Mouse (Mus musculus) embryonic facial prominence, embryonic 11.5 days (tissue): ENCODE results near the gene Ppa2. TPM values are rescaled to one million over a fixed set of nuclear protein-coding genes. Genes with fewer than 3 reads are reported as not detected.

Source experiments
- ATAC-seq: fragments of 200-750 bp; cut with Nextera tagmentation; replicated peaks from 2 replicates; pipeline ENCODE4 v1.8.0; 2017; ENCODE audit warnings: low read depth; ENCODE audit not compliant: insufficient number of reproducible peaks, low FRiP score, low TSS enrichment
- DNase-seq: peaks from one replicate; pipeline ENCODE4 v3.0.0-alpha.2; 2015; ENCODE audit warnings: low spot score
- H3K27ac ChIP-seq: fragments of 300-500 bp; sonication (generic); replicated peaks from 2 replicates; pipeline ENCODE4 v1.5.1; 2014; ENCODE audit warnings: mild to moderate bottlenecking, low read depth, low read length, control low read depth
- H3K27me3 ChIP-seq: fragments of 300-500 bp; sonication (generic); 2 replicates; pipeline ENCODE4 v1.6.1; 2014; ENCODE audit warnings: mild to moderate bottlenecking, low read length, moderate library complexity, mixed read lengths; ENCODE audit not compliant: control insufficient read depth, insufficient read depth
- H3K36me3 ChIP-seq: fragments of 300-500 bp; sonication (generic); replicated peaks from 2 replicates; pipeline ENCODE4 v1.6.1; 2014; ENCODE audit warnings: low read depth, mild to moderate bottlenecking, low read length, moderate library complexity, mixed read lengths; ENCODE audit not compliant: control insufficient read depth, insufficient read depth
- H3K4me1 ChIP-seq: fragments of 300-500 bp; sonication (generic); 2 replicates; pipeline ENCODE4 v1.6.1; 2014; ENCODE audit warnings: low read length, mixed read lengths; ENCODE audit not compliant: control insufficient read depth, insufficient read depth
- H3K4me2 ChIP-seq: fragments of 300-500 bp; sonication (generic); 2 replicates; pipeline ENCODE4 v1.6.1; 2014; ENCODE audit warnings: low read depth, mild to moderate bottlenecking, control low read depth, low read length, moderate library complexity
- H3K4me3 ChIP-seq: fragments of 300-500 bp; sonication (generic); 2 replicates; pipeline ENCODE4 v1.5.1; 2014; ENCODE audit warnings: low read depth, low read length, control low read depth
- H3K9ac ChIP-seq: fragments of 300-500 bp; sonication (generic); replicated peaks from 2 replicates; pipeline ENCODE4 v1.6.1; 2014; ENCODE audit warnings: mild to moderate bottlenecking, control low read depth, low read length
- H3K9me3 ChIP-seq: fragments of 300-500 bp; sonication (generic); replicated peaks from 2 replicates; pipeline ENCODE4 v1.6.1; 2016; ENCODE audit warnings: mild to moderate bottlenecking, low read length, inconsistent platforms, mixed read lengths; ENCODE audit not compliant: control insufficient read depth
- WGBS: fragments of 180-500 bp; shearing (Covaris S2); extraction: QIAGEN DNeasy Blood & Tissue Kit; methylation state at CpG from one replicate; pipeline ENCODE4 v1.1.7; 2014; 5-methylcytosine and 5-hydroxymethylcytosine counted together
- polyA plus RNA-seq: library from polyadenylated mRNA; unstranded; fragments of >200 nt; fragmentation: Nextera tagmentation; extraction: Ambion mirVana; gene quantifications from 2 replicates; pipeline ENCODE4 v1.2.1, GENCODE M21; 2014

Gene Ppa2
- polyA plus RNA-seq, 1 experiment from 2014 or later = 93.0 TPM

GRCm38 (mm10) chr3:133312331-133312730, 2.4 kb downstream of the Ppa2 start:
- H3K9me3 ChIP-seq = no peaks in the 10 kb centered on the region
- H3K4me3 ChIP-seq = no peak overlapping the region
- ATAC-seq (no peak), DNase-seq (no peak)
- 85% methylated on average over 3 of the region's 3 CpGs for WGBS
- H3K27me3 ChIP-seq = no peaks in the 10 kb centered on the region
- H3K9ac ChIP-seq = no peak overlapping the region
- no peak overlapping the region for H3K27ac ChIP-seq
- H3K36me3 ChIP-seq = no peaks in the 10 kb centered on the region
- H3K4me2 ChIP-seq = no peak overlapping the region
- no peaks in the 10 kb centered on the region for H3K4me1 ChIP-seq

DNA sequence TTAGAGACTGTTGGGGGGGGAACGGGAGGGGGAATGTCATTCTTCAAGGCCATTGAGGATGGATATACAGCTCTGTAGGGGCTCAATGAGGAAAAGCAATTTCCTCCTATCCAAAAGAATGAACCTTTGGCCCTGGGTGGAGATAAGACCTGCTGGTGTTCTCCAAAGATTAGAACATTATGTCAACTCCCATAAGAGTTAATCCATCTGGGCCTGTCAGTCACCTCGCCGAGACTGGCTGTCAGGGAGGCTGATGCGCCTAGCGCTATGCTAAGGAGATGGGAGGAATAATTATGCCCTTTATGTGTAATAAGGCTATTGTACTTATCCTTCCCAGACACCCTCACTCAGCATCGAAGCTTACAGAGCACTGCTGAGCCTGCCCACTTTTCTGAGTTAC, 2.9 kb downstream of the Ppa2 start:
- Histone ChIP-seq H3K27ac (no peak overlapping the region), H3K4me3 (no peak overlapping the region), H3K36me3 (no peaks in the 10 kb centered on the region), H3K9ac (no peak overlapping the region), H3K4me1 (no peaks in the 10 kb centered on the region), H3K4me2 (no peak overlapping the region), H3K27me3 (no peaks in the 10 kb centered on the region), H3K9me3 (no peaks in the 10 kb centered on the region)
- WGBS = 73% methylated on average over 6 of the region's 6 CpGs
- ATAC-seq (no peak), DNase-seq (no peak)

DNA sequence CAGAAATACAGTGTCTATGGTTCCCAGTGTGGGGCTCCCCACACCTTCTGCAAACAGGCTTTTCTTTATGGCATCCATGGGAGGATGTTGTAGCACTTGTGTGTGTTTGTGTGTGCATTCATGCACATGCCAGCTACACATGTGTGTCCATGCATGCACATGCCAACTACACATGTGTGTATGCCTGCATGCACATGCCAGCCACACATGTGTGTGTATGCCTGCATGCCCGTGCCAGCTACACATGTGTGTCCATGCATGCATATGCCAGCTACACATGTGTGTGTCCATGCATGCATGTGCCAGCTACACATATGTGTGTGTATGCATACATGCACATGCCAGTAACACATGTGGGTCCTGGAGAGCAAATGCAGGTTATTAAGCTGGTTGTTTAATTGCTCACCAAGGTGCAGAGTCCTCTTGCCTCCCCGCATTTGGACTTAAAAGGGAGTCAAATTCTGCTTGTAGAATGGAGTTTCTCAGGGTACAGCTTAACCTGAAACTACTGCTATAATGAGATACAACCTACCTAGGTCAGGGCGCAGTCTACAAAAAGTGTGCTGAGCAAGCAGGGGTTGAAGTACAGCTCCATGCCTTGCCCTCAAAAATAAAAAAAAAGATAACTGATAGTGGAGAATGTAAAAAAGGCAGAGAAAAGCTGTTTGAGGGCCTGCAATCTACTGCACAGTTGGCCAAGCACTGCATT, 3.7 kb downstream of the Ppa2 start:
- DNase-seq = no peak
- 89% methylated on average over 3 of the region's 3 CpGs for WGBS
- no peaks in the 10 kb centered on the region for H3K9me3 ChIP-seq

GRCm38 (mm10) chr3:133314475-133314874, 4.6 kb downstream of the Ppa2 start:
- Histone ChIP-seq H3K27me3 (no peaks in the 10 kb centered on the region), H3K27ac (no peak overlapping the region), H3K9me3 (no peaks in the 10 kb centered on the region), H3K4me2 (no peak overlapping the region), H3K36me3 (no peaks in the 10 kb centered on the region), H3K4me1 (no peaks in the 10 kb centered on the region), H3K4me3 (no peak overlapping the region), H3K9ac (no peak overlapping the region)
- ATAC-seq (no peak), DNase-seq (peak; percentile 71)
- 42% methylated on average over 6 of the region's 6 CpGs for WGBS

More for the DNA sequence above, 3.7 kb downstream of the Ppa2 start:
- Histone ChIP-seq H3K4me1 (no peaks in the 10 kb centered on the region), H3K9ac (no peak overlapping the region), H3K36me3 (no peaks in the 10 kb centered on the region), H3K27me3 (no peaks in the 10 kb centered on the region), H3K4me2 (no peak overlapping the region), H3K4me3 (no peak overlapping the region), H3K27ac (no peak overlapping the region)
- ATAC-seq = no peak

- no peaks in the 10 kb centered on the region for H3K27me3 ChIP-seq
- no peak for ATAC-seq
- H3K4me3 ChIP-seq = no peak overlapping the region
- H3K4me1 ChIP-seq = no peaks in the 10 kb centered on the region
- WGBS = 93% methylated on average over 14 of the region's 14 CpGs
- H3K4me2 ChIP-seq = no peak overlapping the region
- no peak overlapping the region for H3K9ac ChIP-seq
- no peak for DNase-seq
- no peak overlapping the region for H3K27ac ChIP-seq
- no peaks in the 10 kb centered on the region for H3K9me3 ChIP-seq
- H3K36me3 ChIP-seq = no peaks in the 10 kb centered on the region
Measured at GRCm38 (mm10) chr3:133315011-133315410, 5.1 kb downstream of the Ppa2 start.

GRCm38 (mm10) chr3:133315647-133316046, 5.7 kb downstream of the Ppa2 start:
- Histone ChIP-seq H3K9ac (no peak overlapping the region), H3K9me3 (no peaks in the 10 kb centered on the region), H3K27ac (no peak overlapping the region), H3K4me2 (no peak overlapping the region), H3K4me3 (no peak overlapping the region), H3K4me1 (no peaks in the 10 kb centered on the region), H3K27me3 (no peaks in the 10 kb centered on the region), H3K36me3 (no peaks in the 10 kb centered on the region)
- ATAC-seq (no peak), DNase-seq (no peak)
- 88% methylated on average over 8 of the region's 8 CpGs for WGBS

DNA sequence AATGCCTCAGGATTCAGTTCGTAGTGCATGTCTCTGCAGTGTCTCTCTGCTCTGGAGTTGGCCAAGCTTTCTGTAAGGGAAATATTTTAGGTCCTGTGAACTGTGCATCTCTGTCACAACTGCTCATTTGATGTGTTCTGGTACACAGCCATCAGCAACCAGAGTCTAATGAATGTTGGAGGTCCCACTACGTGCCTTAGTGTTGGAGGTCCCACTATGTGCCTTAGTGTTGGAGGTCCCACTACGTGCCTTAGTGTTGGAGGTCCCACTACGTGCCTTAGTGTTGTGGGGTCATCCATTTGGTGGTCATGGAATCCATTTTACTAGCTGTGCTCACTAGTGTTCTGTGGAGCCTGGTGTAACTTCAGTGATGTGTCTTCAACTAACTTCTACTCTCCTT, 7.9 kb downstream of the Ppa2 start:
- Histone ChIP-seq H3K9ac (no peak overlapping the region), H3K4me2 (no peak overlapping the region), H3K4me3 (no peak overlapping the region), H3K27ac (no peak overlapping the region), H3K9me3 (no peaks in the 10 kb centered on the region), H3K27me3 (no peaks in the 10 kb centered on the region), H3K36me3 (no peaks in the 10 kb centered on the region), H3K4me1 (no peaks in the 10 kb centered on the region)
- WGBS = 93% methylated on average over 4 of the region's 4 CpGs
- ATAC-seq = no peak
- no peak for DNase-seq

- H3K9me3 ChIP-seq = no peaks in the 10 kb centered on the region
- ATAC-seq (no peak), DNase-seq (no peak)
- no peak overlapping the region for H3K4me3 ChIP-seq
- no peaks in the 10 kb centered on the region for H3K27me3 ChIP-seq
- H3K36me3 ChIP-seq = no peaks in the 10 kb centered on the region
- no peak overlapping the region for H3K4me2 ChIP-seq
- H3K27ac ChIP-seq = no peak overlapping the region
- 89% methylated on average over 15 of the region's 15 CpGs for WGBS
- no peak overlapping the region for H3K9ac ChIP-seq
- H3K4me1 ChIP-seq = no peaks in the 10 kb centered on the region
Measured at GRCm38 (mm10) chr3:133318596-133318995, 8.7 kb downstream of the Ppa2 start.
